Mouse (Mus musculus) stomach, embryonic 16.5 days (tissue): ENCODE measurements around the gene Adamts14. TPM values are rescaled to one million over a fixed set of nuclear protein-coding genes. Genes with fewer than 3 reads are reported as not detected.
A peak's percentile ranks its signal among the peaks of the same experiment; 100 is the strongest.

Experiments
- ATAC-seq: fragments of 200-750 bp; cut with Nextera tagmentation; 2 replicates; pipeline ENCODE4 v1.8.0; 2017; ENCODE audit warnings: moderate number of reproducible peaks, moderate TSS enrichment; ENCODE audit not compliant: insufficient read depth, low FRiP score
- H3K27ac ChIP-seq: fragments of 300-500 bp; sonication (generic); 2 replicates; pipeline ENCODE4 v1.5.1; 2014; ENCODE audit warnings: low read length
- H3K27me3 ChIP-seq: fragments of 300-500 bp; sonication (generic); 2 replicates; pipeline ENCODE4 v1.6.1; 2014; ENCODE audit warnings: low read length, control low read depth, mixed read lengths; ENCODE audit not compliant: control insufficient read depth, insufficient read depth
- H3K36me3 ChIP-seq: fragments of 300-500 bp; sonication (generic); 2 replicates; pipeline ENCODE4 v1.6.1; 2014; ENCODE audit warnings: low read length; ENCODE audit not compliant: control insufficient read depth, insufficient read depth
- H3K4me1 ChIP-seq: fragments of 300-500 bp; sonication (generic); 2 replicates; pipeline ENCODE4 v1.6.1; 2014; ENCODE audit warnings: low read length, control low read depth, mixed read lengths; ENCODE audit not compliant: control insufficient read depth, insufficient read depth
- H3K4me2 ChIP-seq: fragments of 300-500 bp; sonication (generic); 2 replicates; pipeline ENCODE4 v1.6.1; 2014; ENCODE audit warnings: low read depth, low read length, mixed read lengths
- H3K4me3 ChIP-seq: fragments of 300-500 bp; sonication (generic); replicated peaks from 2 replicates; pipeline ENCODE4 v1.5.1; 2014; ENCODE audit warnings: mild to moderate bottlenecking, low read length
- H3K9ac ChIP-seq: fragments of 300-500 bp; sonication (generic); 2 replicates; pipeline ENCODE4 v1.6.1; 2014; ENCODE audit warnings: low read length
- H3K9me3 ChIP-seq: fragments of 300-500 bp; sonication (generic); replicated peaks from 2 replicates; pipeline ENCODE4 v1.6.1; 2016; ENCODE audit warnings: low read length, control low read depth; ENCODE audit not compliant: control insufficient read depth
- WGBS: fragments of 180-500 bp; shearing (Covaris S2); extraction: QIAGEN DNeasy Blood & Tissue Kit; methylation state at CpG from one replicate; pipeline ENCODE4 v1.1.7; 2014; 5-methylcytosine and 5-hydroxymethylcytosine counted together
- polyA plus RNA-seq: library from polyadenylated mRNA; unstranded; fragments of >200 nt; fragmentation: Nextera tagmentation; extraction: Ambion mirVana; gene quantifications from 2 replicates; pipeline ENCODE4 v1.2.1, GENCODE M21; 2015

The Adamts14 gene
- 1.6 and 1.8 TPM in 2 replicates for polyA plus RNA-seq

GRCm38 (mm10) chr10:61273081-61273843, at the start of gene Adamts14:
Gene Adamts14 (minus strand): TSS chr10:61273438.
- peak within 1 kb of the TSS; percentile 44; the same call in 1 of the 2 replicates for H3K27ac ChIP-seq
- no peaks in the 10 kb centered on the region for H3K27me3 ChIP-seq
- H3K36me3 ChIP-seq = no peaks in the 10 kb centered on the region
- 1% methylated on average over 74 of the region's 75 CpGs for WGBS
- H3K4me3 ChIP-seq = peak within 1 kb of the TSS; percentile 61
- no peaks in the 10 kb centered on the region for H3K9me3 ChIP-seq
- ATAC-seq = peak; percentile 54; the same call in 1 of the 2 replicates
- peaks cover 11% of the 10 kb centered on the region; the same call in 1 of the 2 replicates for H3K4me1 ChIP-seq
- peak within 1 kb of the TSS; percentile 88 for H3K4me2 ChIP-seq
- H3K9ac ChIP-seq = peak within 1 kb of the TSS; percentile 80

GRCm38 (mm10) chr10:61318527-61318926, 45.3 kb upstream of the Adamts14 start:
- no peak overlapping the region for H3K27ac ChIP-seq
- H3K27me3 ChIP-seq = no peaks in the 10 kb centered on the region
- WGBS = 83% methylated on average over 3 of the region's 3 CpGs
- ATAC-seq = no peak
- H3K9ac ChIP-seq = no peak overlapping the region
- no peak overlapping the region for H3K4me3 ChIP-seq
- no peaks in the 10 kb centered on the region for H3K4me1 ChIP-seq
- H3K36me3 ChIP-seq = no peaks in the 10 kb centered on the region; the same call in 1 of the 2 replicates
- no peaks in the 10 kb centered on the region for H3K9me3 ChIP-seq
- H3K4me2 ChIP-seq = no peak overlapping the region

GRCm38 (mm10) chr10:61315324-61315880, 42.2 kb upstream of the Adamts14 start:
- 68% methylated on average over 9 of the region's 9 CpGs for WGBS

GRCm38 (mm10) chr10:61313750-61314149, 40.5 kb upstream of the Adamts14 start:
- no peak for ATAC-seq
- WGBS = 62% methylated on average over 7 of the region's 7 CpGs

More at GRCm38 (mm10) chr10:61315324-61315880, 42.2 kb upstream of the Adamts14 start:
- Histone ChIP-seq H3K4me1 (0 out of 2 replicates have a peak, but pooled peaks cover 2% of the 10 kb centered on the region), H3K9ac (no peak overlapping the region), H3K4me3 (no peak overlapping the region), H3K4me2 (no peak overlapping the region), H3K36me3 (no peaks in the 10 kb centered on the region), H3K27me3 (no peaks in the 10 kb centered on the region), H3K27ac (no peak overlapping the region), H3K9me3 (no peaks in the 10 kb centered on the region)
- no peak for ATAC-seq

DNA sequence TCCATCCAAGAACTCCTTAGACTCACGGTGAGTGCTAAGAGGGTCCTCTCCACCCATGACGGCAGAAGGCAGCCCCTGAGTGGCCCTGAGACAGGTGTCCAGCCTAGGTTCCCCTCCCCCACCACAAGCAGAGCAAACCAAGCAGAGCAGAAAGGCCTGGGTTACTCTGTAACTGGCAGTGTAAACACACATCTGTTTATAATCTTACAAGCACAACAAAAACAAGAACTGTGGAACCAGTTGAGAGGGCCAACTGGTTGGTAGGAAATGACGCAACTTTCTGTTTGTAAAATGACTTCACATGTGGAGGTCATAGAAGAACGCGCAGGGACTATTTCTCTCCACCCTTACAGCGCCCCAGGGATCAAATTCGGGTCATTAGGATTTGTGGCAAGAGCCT, 39.5 kb upstream of the Adamts14 start:
- H3K4me1 ChIP-seq = 0 out of 2 replicates have a peak, but pooled peaks cover 2% of the 10 kb centered on the region
- H3K9ac ChIP-seq = no peak overlapping the region
- no peak for ATAC-seq

More at GRCm38 (mm10) chr10:61313750-61314149, 40.5 kb upstream of the Adamts14 start:
- H3K9me3 ChIP-seq = no peaks in the 10 kb centered on the region
- H3K27me3 ChIP-seq = no peaks in the 10 kb centered on the region
- no peak overlapping the region for H3K4me2 ChIP-seq
- H3K36me3 ChIP-seq = no peaks in the 10 kb centered on the region
- no peak overlapping the region for H3K27ac ChIP-seq
- H3K4me3 ChIP-seq = no peak overlapping the region
- H3K9ac ChIP-seq = no peak overlapping the region
- H3K4me1 ChIP-seq = 0 out of 2 replicates have a peak, but pooled peaks cover 2% of the 10 kb centered on the region

DNA sequence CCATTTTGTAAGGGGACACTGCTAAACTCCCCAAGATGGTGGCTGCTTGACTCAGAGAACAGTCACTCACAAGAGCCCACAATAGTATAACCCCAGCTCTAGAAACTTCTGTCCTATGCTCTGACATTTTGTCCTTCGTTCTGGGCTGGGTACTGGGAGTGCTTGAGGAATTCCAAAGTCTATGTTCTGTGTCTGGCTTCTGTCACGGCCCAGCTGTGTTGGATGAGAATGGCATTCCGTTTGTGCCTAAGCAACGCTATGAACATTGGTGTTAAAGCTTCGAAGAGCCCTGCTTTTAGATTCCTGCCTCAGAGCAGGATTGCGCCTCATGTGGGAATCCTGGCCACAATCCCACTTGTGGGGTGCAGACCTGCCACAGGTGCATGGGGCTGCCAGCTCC, 38.9 kb upstream of the Adamts14 start:
- Histone ChIP-seq H3K4me1 (0 out of 2 replicates have a peak, but pooled peaks cover 2% of the 10 kb centered on the region), H3K27me3 (no peaks in the 10 kb centered on the region), H3K9ac (no peak overlapping the region), H3K4me2 (no peak overlapping the region), H3K27ac (no peak overlapping the region), H3K9me3 (no peaks in the 10 kb centered on the region), H3K36me3 (no peaks in the 10 kb centered on the region), H3K4me3 (no peak overlapping the region)
- ATAC-seq = no peak
- WGBS = 59% methylated on average over 6 of the region's 6 CpGs

More for the DNA sequence above, 39.5 kb upstream of the Adamts14 start:
- Histone ChIP-seq H3K9me3 (no peaks in the 10 kb centered on the region), H3K4me2 (no peak overlapping the region), H3K27me3 (no peaks in the 10 kb centered on the region), H3K36me3 (no peaks in the 10 kb centered on the region), H3K4me3 (no peak overlapping the region), H3K27ac (no peak overlapping the region)
- 38% methylated on average over 7 of the region's 7 CpGs for WGBS

- Histone ChIP-seq H3K36me3 (no peaks in the 10 kb centered on the region), H3K27ac (no peak overlapping the region), H3K27me3 (no peaks in the 10 kb centered on the region), H3K4me3 (no peak overlapping the region), H3K9ac (no peak overlapping the region), H3K9me3 (no peaks in the 10 kb centered on the region), H3K4me1 (0 out of 2 replicates have a peak, but pooled peaks cover 2% of the 10 kb centered on the region), H3K4me2 (no peak overlapping the region)
- 53% methylated on average over 12 of the region's 12 CpGs for WGBS
- peak; percentile 39; the same call in 1 of the 2 replicates for ATAC-seq
Measured at GRCm38 (mm10) chr10:61308706-61309320, 35.6 kb upstream of the Adamts14 start.

DNA sequence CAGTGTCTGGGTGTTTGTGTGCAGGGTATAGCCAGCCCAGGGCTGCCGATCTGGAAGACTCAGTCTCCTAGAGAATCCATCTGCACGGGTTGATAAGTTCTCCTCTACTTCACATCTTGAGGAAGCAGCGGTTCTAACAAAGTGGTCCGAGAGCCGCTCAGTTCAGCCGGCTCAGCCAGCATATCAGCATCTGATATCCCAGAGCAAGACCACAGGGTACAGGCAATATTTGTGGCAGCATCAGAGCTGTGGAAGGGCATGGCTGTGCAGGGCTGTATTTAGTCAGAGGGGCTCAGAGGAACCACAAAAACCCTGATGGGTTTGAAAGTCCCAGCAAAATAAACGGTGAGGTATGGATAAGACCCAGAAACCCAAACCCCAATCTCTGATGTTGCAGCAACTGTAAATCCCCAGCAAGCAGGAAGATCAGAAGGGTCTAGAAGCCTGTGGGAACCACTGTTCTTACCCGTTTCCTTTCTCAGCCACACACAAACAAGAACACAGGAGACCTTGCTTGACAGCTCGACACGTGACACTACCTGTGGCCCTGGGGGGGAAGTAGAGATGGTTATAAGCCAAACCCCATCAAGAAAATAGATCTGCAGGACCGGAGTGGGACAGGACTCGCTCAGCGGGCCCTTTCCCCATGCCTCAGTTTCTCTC, 32.8 kb upstream of the Adamts14 start:
- ATAC-seq = no peak
- WGBS = 80% methylated on average over 13 of the region's 13 CpGs
- no peaks in the 10 kb centered on the region for H3K4me1 ChIP-seq
- no peak overlapping the region for H3K9ac ChIP-seq
- H3K4me3 ChIP-seq = no peak overlapping the region
- H3K36me3 ChIP-seq = no peaks in the 10 kb centered on the region
- H3K9me3 ChIP-seq = no peaks in the 10 kb centered on the region
- no peaks in the 10 kb centered on the region for H3K27me3 ChIP-seq
- H3K4me2 ChIP-seq = no peak overlapping the region
- no peak overlapping the region for H3K27ac ChIP-seq
